ENCODE assay signal across 16 mouse cellular contexts in genomic region chr13:99729145-99729544, GRCm38 (mm10).
DNase-seq lines count a peak whose midpoint lies in the region; ATAC-seq and TF ChIP-seq lines count a peak whose summit lies in the region.
"Had no signal": no experiment of that assay in that cellular context is flagged by ENCODE, and none has a peak within 500 bp of the region (broad histone marks: within the 10 kb centered on the region; RNA-seq: fewer than 3 reads in every experiment).

No protein-coding gene starts in this region.

- TF ChIP-seq EP300 in stomach, postnatal 0 days (optimal IDR thresholded peaks at IDR 0.05): no peak

- no peak overlapping the region for H3K9ac ChIP-seq in stomach, embryonic 14.5 days (replicated peaks; ENCODE audit: low read depth, low read length)
- no peak overlapping the region for H3K9ac ChIP-seq in stomach, postnatal 0 days (ENCODE audit: low read length)
- H3K9ac ChIP-seq in forebrain, embryonic 12.5 days: no peak overlapping the region
- H3K9ac ChIP-seq: forebrain, embryonic 15.5 days; heart, embryonic 13.5 days; limb, embryonic 15.5 days; lung, embryonic 15.5 days had no signal

- 36% methylated on average over 5 of the region's 5 CpGs for whole genome bisulfite sequencing in stomach, embryonic 14.5 days
- 33% methylated on average over 5 of the region's 5 CpGs for WGBS in stomach, postnatal 0 days
- 74% methylated on average over 5 of the region's 5 CpGs for WGBS in forebrain, embryonic 12.5 days

- H3K4me1 ChIP-seq in stomach, embryonic 14.5 days (ENCODE audit: control insufficient read depth, insufficient read depth, low read length): peaks cover 6% of the 10 kb centered on the region; the same call in 1 of the 2 replicates
- H3K4me1 ChIP-seq in stomach, postnatal 0 days (replicated peaks; ENCODE audit: control insufficient read depth, insufficient read depth): no peaks in the 10 kb centered on the region
- peaks cover 6% of the 10 kb centered on the region for H3K4me1 ChIP-seq in forebrain, embryonic 12.5 days
- H3K4me1 ChIP-seq: lung, embryonic 15.5 days; megakaryocyte, embryonic 14.5 days had no signal

- no peaks in the 10 kb centered on the region for H3K9me3 ChIP-seq in stomach, embryonic 14.5 days (ENCODE audit: control insufficient read depth, low read depth, low read length)
- H3K9me3 ChIP-seq in stomach, postnatal 0 days (ENCODE audit: control insufficient read depth, low read length): no peaks in the 10 kb centered on the region
- H3K9me3 ChIP-seq in forebrain, embryonic 12.5 days: no peaks in the 10 kb centered on the region
- H3K9me3 ChIP-seq: forebrain, embryonic 15.5 days; heart, embryonic 13.5 days; limb, embryonic 15.5 days; lung, embryonic 15.5 days; megakaryocyte, embryonic 14.5 days had no signal

- H3K36me3 ChIP-seq in stomach, embryonic 14.5 days (ENCODE audit: control insufficient read depth, insufficient read depth, low read length): no peaks in the 10 kb centered on the region
- H3K36me3 ChIP-seq in stomach, postnatal 0 days (ENCODE audit: control insufficient read depth, insufficient read depth, low read length): no peaks in the 10 kb centered on the region
- H3K36me3 ChIP-seq in forebrain, embryonic 12.5 days (replicated peaks): no peaks in the 10 kb centered on the region
- H3K36me3 ChIP-seq: forebrain, embryonic 15.5 days; heart, embryonic 13.5 days; limb, embryonic 15.5 days; lung, embryonic 15.5 days had no signal

- TF ChIP-seq CTCF in stomach, postnatal 0 days (IDR thresholded peaks at IDR 0.05; ENCODE audit: low read depth): no peak

- no peak overlapping the region for H3K4me3 ChIP-seq in stomach, embryonic 14.5 days (ENCODE audit: low read depth, low read length)
- H3K4me3 ChIP-seq in stomach, postnatal 0 days (ENCODE audit: low read depth, low read length): no peak overlapping the region
- H3K4me3 ChIP-seq in forebrain, embryonic 12.5 days (replicated peaks): no peak overlapping the region
- H3K4me3 ChIP-seq: forebrain, embryonic 15.5 days; heart, embryonic 13.5 days; limb, embryonic 15.5 days; lung, embryonic 15.5 days; megakaryocyte, embryonic 14.5 days had no signal

- H3K4me2 ChIP-seq in stomach, embryonic 14.5 days (replicated peaks; ENCODE audit: low read depth, low read length): no peak overlapping the region
- no peak overlapping the region for H3K4me2 ChIP-seq in stomach, postnatal 0 days (replicated peaks; ENCODE audit: low read depth)
- H3K4me2 ChIP-seq in forebrain, embryonic 12.5 days: no peak overlapping the region
- H3K4me2 ChIP-seq: forebrain, embryonic 15.5 days; heart, embryonic 13.5 days; limb, embryonic 15.5 days; lung, embryonic 15.5 days had no signal

- no peaks in the 10 kb centered on the region for H3K27me3 ChIP-seq in stomach, embryonic 14.5 days (ENCODE audit: control insufficient read depth, insufficient read depth, low read length)
- no peaks in the 10 kb centered on the region for H3K27me3 ChIP-seq in stomach, postnatal 0 days (ENCODE audit: control insufficient read depth, insufficient read depth, low read length)
- H3K27me3 ChIP-seq in forebrain, embryonic 12.5 days: no peaks in the 10 kb centered on the region
- H3K27me3 ChIP-seq: forebrain, embryonic 15.5 days; heart, embryonic 13.5 days; limb, embryonic 15.5 days; lung, embryonic 15.5 days; megakaryocyte, embryonic 14.5 days had no signal

- peak; percentile 12 to 20 for DNase-seq in adrenal gland, postnatal 36 days
- no peak for DNase-seq in adrenal gland, adult 8-10 months
- no peak for DNase-seq in stomach, postnatal 0 days (ENCODE audit: low spot score)
- peak; percentile 44 to 56 for DNase-seq in kidney, postnatal 36 days
- DNase-seq in frontal cortex, postnatal 14 days (ENCODE audit: low spot score in 2 of 2): no peak
- no peak for DNase-seq in thymus, postnatal 10 days (ENCODE audit: low spot score in 2 of 2)
- DNase-seq: cerebellum, adult 11-12 months; gastrocnemius, postnatal 14 days; layer of hippocampus, postnatal 36 days had no signal

- ATAC-seq in stomach, embryonic 14.5 days (ENCODE audit: insufficient number of reproducible peaks, insufficient read depth, low FRiP score, low read depth): peak; percentile 53; the same call in 1 of the 2 replicates
- no peak for ATAC-seq in stomach, postnatal 0 days (ENCODE audit: low FRiP score, low TSS enrichment)
- ATAC-seq in forebrain, embryonic 12.5 days (ENCODE audit: low FRiP score): no peak
- ATAC-seq: forebrain, embryonic 15.5 days had no signal

- no peak overlapping the region; the same call in 1 of the 2 replicates for H3K27ac ChIP-seq in stomach, embryonic 14.5 days (ENCODE audit: low read length)
- no peak overlapping the region for H3K27ac ChIP-seq in stomach, postnatal 0 days (replicated peaks)
- H3K27ac ChIP-seq in forebrain, embryonic 12.5 days: no peak overlapping the region
- H3K27ac ChIP-seq: forebrain, embryonic 15.5 days; heart, embryonic 13.5 days; limb, embryonic 15.5 days; lung, embryonic 15.5 days had no signal

Comparison
In these comparisons a context has a peak if more than half of its experiments do, and no peak if none do; other contexts are left out.
1. DNase-seq: peak in adrenal gland, postnatal 36 days (2 of 2) and kidney, postnatal 36 days (2 of 2); none in adrenal gland, adult 8-10 months (single experiment), stomach, postnatal 0 days (single experiment), frontal cortex, postnatal 14 days (0 of 2) and thymus, postnatal 10 days (0 of 2).